Mouse (Mus musculus) embryonic facial prominence, embryonic 11.5 days (tissue): Measurements from ENCODE around the gene Dip2a. TPM values are rescaled to one million over a fixed set of nuclear protein-coding genes. Genes with fewer than 3 reads are reported as not detected.

Experiments
- ATAC-seq: fragments of 200-750 bp; cut with Nextera tagmentation; replicated peaks from 2 replicates; pipeline ENCODE4 v1.8.0; 2017; ENCODE audit warnings: low read depth; ENCODE audit not compliant: insufficient number of reproducible peaks, low FRiP score, low TSS enrichment
- DNase-seq: peaks from one replicate; pipeline ENCODE4 v3.0.0-alpha.2; 2015; ENCODE audit warnings: low spot score
- H3K27ac ChIP-seq: fragments of 300-500 bp; sonication (generic); replicated peaks from 2 replicates; pipeline ENCODE4 v1.5.1; 2014; ENCODE audit warnings: mild to moderate bottlenecking, low read depth, low read length, control low read depth
- H3K27me3 ChIP-seq: fragments of 300-500 bp; sonication (generic); 2 replicates; pipeline ENCODE4 v1.6.1; 2014; ENCODE audit warnings: mild to moderate bottlenecking, low read length, moderate library complexity, mixed read lengths; ENCODE audit not compliant: control insufficient read depth, insufficient read depth
- H3K36me3 ChIP-seq: fragments of 300-500 bp; sonication (generic); replicated peaks from 2 replicates; pipeline ENCODE4 v1.6.1; 2014; ENCODE audit warnings: low read depth, mild to moderate bottlenecking, low read length, moderate library complexity, mixed read lengths; ENCODE audit not compliant: control insufficient read depth, insufficient read depth
- H3K4me1 ChIP-seq: fragments of 300-500 bp; sonication (generic); 2 replicates; pipeline ENCODE4 v1.6.1; 2014; ENCODE audit warnings: low read length, mixed read lengths; ENCODE audit not compliant: control insufficient read depth, insufficient read depth
- H3K4me2 ChIP-seq: fragments of 300-500 bp; sonication (generic); 2 replicates; pipeline ENCODE4 v1.6.1; 2014; ENCODE audit warnings: low read depth, mild to moderate bottlenecking, control low read depth, low read length, moderate library complexity
- H3K4me3 ChIP-seq: fragments of 300-500 bp; sonication (generic); 2 replicates; pipeline ENCODE4 v1.5.1; 2014; ENCODE audit warnings: low read depth, low read length, control low read depth
- H3K9ac ChIP-seq: fragments of 300-500 bp; sonication (generic); replicated peaks from 2 replicates; pipeline ENCODE4 v1.6.1; 2014; ENCODE audit warnings: mild to moderate bottlenecking, control low read depth, low read length
- H3K9me3 ChIP-seq: fragments of 300-500 bp; sonication (generic); replicated peaks from 2 replicates; pipeline ENCODE4 v1.6.1; 2016; ENCODE audit warnings: mild to moderate bottlenecking, low read length, inconsistent platforms, mixed read lengths; ENCODE audit not compliant: control insufficient read depth
- WGBS: fragments of 180-500 bp; shearing (Covaris S2); extraction: QIAGEN DNeasy Blood & Tissue Kit; methylation state at CpG from one replicate; pipeline ENCODE4 v1.1.7; 2014; 5-methylcytosine and 5-hydroxymethylcytosine counted together
- polyA plus RNA-seq: library from polyadenylated mRNA; unstranded; fragments of >200 nt; fragmentation: Nextera tagmentation; extraction: Ambion mirVana; gene quantifications from 2 replicates; pipeline ENCODE4 v1.2.1, GENCODE M21; 2014

The Dip2a gene
- polyA plus RNA-seq, 1 experiment from 2014 or later = 3.9 TPM

GRCm38 (mm10) chr10:76253079-76253478 is 92.0 kb downstream of the Dip2a start:
- no peaks in the 10 kb centered on the region for H3K36me3 ChIP-seq
- H3K9me3 ChIP-seq = no peaks in the 10 kb centered on the region
- DNase-seq (no peak), ATAC-seq (no peak)
- H3K9ac ChIP-seq = no peak overlapping the region
- 100% methylated on average over 1 of the region's 1 CpGs for WGBS
- H3K4me2 ChIP-seq = no peak overlapping the region
- no peaks in the 10 kb centered on the region for H3K4me1 ChIP-seq
- no peak overlapping the region for H3K27ac ChIP-seq
- H3K4me3 ChIP-seq = no peak overlapping the region
- H3K27me3 ChIP-seq = no peaks in the 10 kb centered on the region

- Histone ChIP-seq H3K27me3 (no peaks in the 10 kb centered on the region), H3K4me1 (no peaks in the 10 kb centered on the region), H3K9me3 (no peaks in the 10 kb centered on the region), H3K27ac (no peak overlapping the region), H3K4me3 (no peak overlapping the region), H3K9ac (no peak overlapping the region), H3K36me3 (no peaks in the 10 kb centered on the region), H3K4me2 (no peak overlapping the region)
- 77% methylated on average over 7 of the region's 7 CpGs for WGBS
- DNase-seq = no peak
- ATAC-seq = no peak
These were observed 94.2 kb downstream of the Dip2a start for GRCm38 (mm10) chr10:76250870-76251269.

GRCm38 (mm10) chr10:76248647-76248968 is 96.5 kb downstream of the Dip2a start:
- no peak overlapping the region for H3K4me2 ChIP-seq
- no peak for ATAC-seq
- WGBS = 55% methylated on average over 5 of the region's 5 CpGs

GRCm38 (mm10) chr10:76247960-76248646 is 97.0 kb downstream of the Dip2a start:
- Histone ChIP-seq H3K4me3 (no peak overlapping the region), H3K27me3 (no peaks in the 10 kb centered on the region), H3K9ac (no peak overlapping the region), H3K36me3 (no peaks in the 10 kb centered on the region), H3K4me1 (no peaks in the 10 kb centered on the region), H3K4me2 (no peak overlapping the region), H3K27ac (no peak overlapping the region), H3K9me3 (no peaks in the 10 kb centered on the region)
- ATAC-seq (no peak), DNase-seq (peak; percentile 21)
- 37% methylated on average over 21 of the region's 21 CpGs for WGBS

More at GRCm38 (mm10) chr10:76248647-76248968, 96.5 kb downstream of the Dip2a start:
- H3K27ac ChIP-seq = no peak overlapping the region
- no peak overlapping the region for H3K4me3 ChIP-seq
- H3K9ac ChIP-seq = no peak overlapping the region
- no peaks in the 10 kb centered on the region for H3K9me3 ChIP-seq
- H3K4me1 ChIP-seq = no peaks in the 10 kb centered on the region
- no peaks in the 10 kb centered on the region for H3K27me3 ChIP-seq
- no peaks in the 10 kb centered on the region for H3K36me3 ChIP-seq
- DNase-seq = no peak

GRCm38 (mm10) chr10:76246601-76247000 is 98.5 kb downstream of the Dip2a start:
- H3K4me3 ChIP-seq = no peak overlapping the region
- no peak overlapping the region for H3K27ac ChIP-seq
- ATAC-seq = no peak
- no peak for DNase-seq
- no peaks in the 10 kb centered on the region for H3K27me3 ChIP-seq
- H3K9ac ChIP-seq = no peak overlapping the region
- no peaks in the 10 kb centered on the region for H3K9me3 ChIP-seq
- no peaks in the 10 kb centered on the region for H3K4me1 ChIP-seq
- 46% methylated on average over 4 of the region's 4 CpGs for WGBS
- no peaks in the 10 kb centered on the region for H3K36me3 ChIP-seq
- H3K4me2 ChIP-seq = no peak overlapping the region

- no peaks in the 10 kb centered on the region for H3K9me3 ChIP-seq
- no peaks in the 10 kb centered on the region for H3K36me3 ChIP-seq
- no peak overlapping the region for H3K4me3 ChIP-seq
- ATAC-seq = no peak
- no peaks in the 10 kb centered on the region for H3K27me3 ChIP-seq
- no peak overlapping the region for H3K27ac ChIP-seq
- DNase-seq = no peak
- H3K4me1 ChIP-seq = no peaks in the 10 kb centered on the region
- H3K4me2 ChIP-seq = no peak overlapping the region
- H3K9ac ChIP-seq = no peak overlapping the region
- 84% methylated on average over 2 of the region's 2 CpGs for WGBS
These were observed 100.0 kb downstream of the Dip2a start for GRCm38 (mm10) chr10:76245106-76245505.

- Histone ChIP-seq H3K27ac (no peak overlapping the region), H3K4me2 (no peak overlapping the region), H3K27me3 (no peaks in the 10 kb centered on the region), H3K9ac (no peak overlapping the region), H3K4me1 (no peaks in the 10 kb centered on the region), H3K4me3 (no peak overlapping the region), H3K9me3 (no peaks in the 10 kb centered on the region), H3K36me3 (no peaks in the 10 kb centered on the region)
- ATAC-seq (no peak), DNase-seq (no peak)
- 67% methylated on average over 4 of the region's 4 CpGs for WGBS
These were observed 105.7 kb downstream of the Dip2a start for GRCm38 (mm10) chr10:76239401-76239800.

GRCm38 (mm10) chr10:76237341-76238225 is 107.5 kb downstream of the Dip2a start, which contains the start of gene Prmt2:
TSS of gene Prmt2 (minus strand) at chr10:76237865.
- ATAC-seq (peak; percentile 96), DNase-seq (peak; percentile 96)
- Histone ChIP-seq H3K9ac (peak within 1 kb of the TSS; percentile 72), H3K27ac (peak within 1 kb of the TSS; percentile 75), H3K4me3 (peak within 1 kb of the TSS; percentile 64), H3K27me3 (no peaks in the 10 kb centered on the region), H3K9me3 (no peaks in the 10 kb centered on the region), H3K36me3 (no peaks in the 10 kb centered on the region), H3K4me1 (no peaks in the 10 kb centered on the region), H3K4me2 (peak within 1 kb of the TSS; percentile 79)
- 1% methylated on average over 47 of the region's 47 CpGs for WGBS
